Mouse (Mus musculus): ENCODE data around the gene Cnot11. TPM values are rescaled to one million over a fixed set of nuclear protein-coding genes. Genes with fewer than 3 reads are reported as not detected.

Gene Cnot11
- total RNA-seq, 2 experiments from 2014 or later = 4.0 to 4.1 TPM

- ATAC-seq (replicated peaks; ENCODE audit: low FRiP score, poor library complexity, severe bottlenecking) = peak; percentile 74
These were observed 4.4 kb upstream of the Cnot11 start for GRCm38 (mm10) chr1:39530258-39530943.

DNA sequence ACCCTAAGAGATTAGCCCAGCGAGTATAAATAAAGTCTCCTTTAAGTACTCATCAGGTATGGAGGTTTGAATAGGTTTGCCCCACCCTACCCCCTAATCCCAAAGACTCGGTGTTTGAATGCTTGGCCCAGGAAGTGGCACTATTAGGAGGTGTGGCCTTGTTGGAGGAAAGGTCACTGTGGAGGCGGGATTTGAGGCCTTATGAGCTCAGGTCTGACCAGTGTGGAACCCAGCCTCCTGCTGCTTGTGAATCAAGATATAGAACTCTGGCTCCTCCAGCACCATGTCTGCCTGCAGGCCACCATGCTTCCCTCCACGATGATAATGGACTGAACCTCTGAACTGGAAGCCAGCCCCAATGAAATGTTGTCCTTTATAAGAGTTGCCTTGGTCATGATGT is 3.8 kb upstream of the Cnot11 start:
- no peak for ATAC-seq (replicated peaks; ENCODE audit: low FRiP score, poor library complexity, severe bottlenecking)

- no peak for ATAC-seq (replicated peaks; ENCODE audit: low FRiP score, poor library complexity, severe bottlenecking)
These were observed 875 bp upstream of the Cnot11 start for GRCm38 (mm10) chr1:39533917-39534316.

DNA sequence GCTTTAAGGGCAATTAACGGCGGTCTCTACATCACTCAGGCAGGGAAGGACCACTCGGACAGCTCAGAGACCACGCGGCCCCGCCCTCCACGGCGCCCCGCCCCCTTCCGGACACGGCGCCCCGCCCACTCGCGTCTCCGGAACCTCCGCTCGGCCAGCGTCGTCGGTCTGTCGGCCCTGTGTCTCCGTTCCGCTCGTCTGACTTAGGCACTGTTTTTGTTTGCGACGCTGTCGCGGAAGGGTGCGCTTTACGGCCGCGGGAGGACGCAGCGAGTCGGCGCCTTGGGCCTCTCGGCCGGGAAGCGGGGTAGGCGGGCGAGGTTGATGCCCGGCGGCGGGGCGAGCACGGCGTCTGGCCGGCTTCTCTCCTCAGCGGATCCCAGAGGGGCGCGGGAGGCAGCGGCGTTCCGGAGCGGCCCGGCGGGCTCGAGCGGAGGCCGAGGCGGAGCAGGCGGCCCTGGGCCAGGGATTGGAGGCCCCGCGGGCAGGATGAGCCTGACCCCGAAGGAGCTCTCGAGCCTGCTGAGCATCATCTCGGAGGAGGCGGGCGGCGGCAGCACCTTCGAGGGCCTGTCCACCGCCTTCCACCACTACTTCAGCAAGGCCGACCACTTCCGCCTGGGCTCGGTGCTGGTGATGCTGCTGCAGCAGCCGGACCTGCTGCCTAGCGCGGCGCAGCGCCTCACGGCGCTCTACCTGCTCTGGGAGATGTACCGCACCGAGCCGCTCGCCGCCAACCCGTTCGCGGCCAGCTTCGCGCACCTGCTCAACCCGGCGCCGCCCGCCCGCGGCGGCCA is 921 bp downstream of the Cnot11 start:
- peak; percentile 93 for ATAC-seq (replicated peaks; ENCODE audit: low FRiP score, poor library complexity, severe bottlenecking)

DNA sequence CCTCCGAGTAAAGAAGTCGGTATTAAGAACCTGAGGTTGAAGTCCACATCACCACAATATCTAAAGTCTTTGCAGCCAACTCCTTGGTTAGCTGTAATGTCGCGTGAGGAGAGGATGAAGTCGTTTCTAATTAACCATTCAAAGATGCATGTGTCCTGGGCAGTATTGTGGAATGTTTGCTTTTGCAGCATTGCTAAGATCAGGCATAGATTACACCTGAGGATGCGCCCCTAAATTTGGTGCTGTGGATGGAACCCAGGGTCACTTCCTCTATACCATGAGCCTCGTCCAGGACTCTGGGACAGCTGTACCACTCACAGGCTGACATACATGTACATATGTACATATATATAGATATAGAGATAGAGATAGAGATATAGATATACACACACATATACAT is 1.9 kb downstream of the Cnot11 start:
- ATAC-seq (replicated peaks; ENCODE audit: low FRiP score, poor library complexity, severe bottlenecking) = no peak

DNA sequence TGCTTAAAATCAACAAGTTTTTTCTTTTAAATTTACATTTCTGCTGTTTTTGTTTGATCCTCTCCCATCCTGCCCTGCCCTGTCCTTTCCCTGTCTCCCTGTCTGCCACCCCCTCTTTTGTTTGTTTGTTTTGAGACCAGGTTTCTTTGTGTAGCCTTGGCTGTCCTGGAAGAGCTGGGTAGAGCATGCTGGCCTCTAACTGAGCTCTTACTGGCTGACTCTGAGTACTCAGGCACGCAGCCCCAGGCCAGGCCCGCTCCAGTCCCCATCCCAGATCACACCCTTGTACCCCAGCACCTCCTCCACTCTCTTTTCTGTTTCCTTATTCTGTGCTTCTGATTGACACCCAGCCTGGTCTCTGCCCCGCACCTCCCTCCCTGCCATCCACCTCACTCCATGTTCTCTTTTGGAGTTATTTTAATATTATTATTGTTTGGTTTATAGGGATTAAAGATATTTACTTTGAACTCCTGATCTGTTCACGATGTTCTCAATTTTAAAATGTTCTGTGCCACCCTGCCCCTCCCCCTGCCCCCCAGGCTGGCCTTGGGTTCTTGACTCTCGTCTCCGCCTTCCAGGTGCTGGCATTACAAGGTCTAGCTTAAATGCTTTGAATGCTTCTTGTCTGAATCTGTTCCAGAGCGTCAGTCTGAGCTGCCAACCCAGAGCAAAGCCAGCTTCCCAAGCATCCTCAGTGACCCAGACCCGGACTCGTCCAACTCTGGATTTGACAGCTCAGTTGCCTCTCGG is 3.0 kb downstream of the Cnot11 start:
- ATAC-seq (replicated peaks; ENCODE audit: low FRiP score, poor library complexity, severe bottlenecking) = no peak

DNA sequence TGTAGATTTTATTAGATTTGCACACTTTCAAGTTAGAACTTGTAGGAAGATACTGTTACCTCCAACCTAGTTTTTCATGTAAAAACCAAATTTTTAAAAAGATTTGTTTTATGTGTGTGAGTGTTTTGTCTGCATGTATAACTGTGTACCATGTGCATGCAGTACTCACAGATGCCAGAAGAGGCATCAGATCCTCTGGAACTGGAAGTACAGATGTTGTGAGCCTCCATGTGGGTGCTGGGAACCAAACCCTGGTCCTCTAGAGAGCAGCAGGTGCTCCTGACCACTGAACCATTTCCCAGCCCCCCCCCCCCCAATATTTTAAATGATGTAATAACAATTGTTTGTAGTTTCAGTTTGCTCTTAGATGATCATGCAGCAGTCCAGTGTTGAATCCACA is 5.8 kb downstream of the Cnot11 start:
- no peak for ATAC-seq (replicated peaks; ENCODE audit: low FRiP score, poor library complexity, severe bottlenecking)

GRCm38 (mm10) chr1:39545589-39545988 is 10.8 kb downstream of the Cnot11 start:
- no peak for ATAC-seq (replicated peaks; ENCODE audit: low FRiP score, poor library complexity, severe bottlenecking)

DNA sequence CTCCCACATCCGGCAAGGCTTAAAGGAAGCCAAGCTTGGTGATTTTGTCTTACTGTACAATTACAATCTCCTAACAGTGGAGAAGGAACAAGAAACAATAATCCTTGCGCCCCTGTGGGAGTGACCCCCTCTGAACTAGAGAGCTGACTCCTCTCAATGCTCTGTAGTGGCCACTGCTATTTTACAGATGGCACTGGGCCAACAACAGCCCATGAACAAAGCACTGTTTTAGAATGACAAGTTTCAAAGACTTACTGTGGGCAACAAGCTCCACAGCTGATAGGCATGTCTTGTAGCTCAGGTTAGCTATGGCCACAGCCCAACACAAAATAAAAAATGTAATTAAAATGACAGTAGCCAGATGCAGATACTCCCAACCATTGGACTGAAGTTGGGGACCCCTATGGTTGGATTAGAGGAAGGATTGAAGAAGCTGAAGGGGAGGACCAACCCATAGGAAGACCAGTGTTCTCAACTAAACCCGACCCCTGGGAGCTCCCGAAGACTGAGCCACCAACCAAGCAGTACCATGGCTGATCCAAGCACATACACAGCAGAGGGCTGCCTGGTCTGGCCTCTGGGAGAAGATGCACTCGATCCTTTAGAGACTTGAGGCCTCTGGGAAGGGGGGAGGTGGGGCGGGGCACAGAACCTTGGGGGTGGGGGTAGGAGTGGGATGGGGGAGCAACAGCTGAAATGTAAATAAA is 11.5 kb downstream of the Cnot11 start:
- no peak for ATAC-seq (replicated peaks; ENCODE audit: low FRiP score, poor library complexity, severe bottlenecking)

- ATAC-seq (replicated peaks; ENCODE audit: low FRiP score, poor library complexity, severe bottlenecking) = no peak
These were observed 12.4 kb downstream of the Cnot11 start for GRCm38 (mm10) chr1:39547238-39547637.

- ATAC-seq (replicated peaks; ENCODE audit: low FRiP score, poor library complexity, severe bottlenecking) = no peak
These were observed 15.0 kb downstream of the Cnot11 start for GRCm38 (mm10) chr1:39549831-39550230.

DNA sequence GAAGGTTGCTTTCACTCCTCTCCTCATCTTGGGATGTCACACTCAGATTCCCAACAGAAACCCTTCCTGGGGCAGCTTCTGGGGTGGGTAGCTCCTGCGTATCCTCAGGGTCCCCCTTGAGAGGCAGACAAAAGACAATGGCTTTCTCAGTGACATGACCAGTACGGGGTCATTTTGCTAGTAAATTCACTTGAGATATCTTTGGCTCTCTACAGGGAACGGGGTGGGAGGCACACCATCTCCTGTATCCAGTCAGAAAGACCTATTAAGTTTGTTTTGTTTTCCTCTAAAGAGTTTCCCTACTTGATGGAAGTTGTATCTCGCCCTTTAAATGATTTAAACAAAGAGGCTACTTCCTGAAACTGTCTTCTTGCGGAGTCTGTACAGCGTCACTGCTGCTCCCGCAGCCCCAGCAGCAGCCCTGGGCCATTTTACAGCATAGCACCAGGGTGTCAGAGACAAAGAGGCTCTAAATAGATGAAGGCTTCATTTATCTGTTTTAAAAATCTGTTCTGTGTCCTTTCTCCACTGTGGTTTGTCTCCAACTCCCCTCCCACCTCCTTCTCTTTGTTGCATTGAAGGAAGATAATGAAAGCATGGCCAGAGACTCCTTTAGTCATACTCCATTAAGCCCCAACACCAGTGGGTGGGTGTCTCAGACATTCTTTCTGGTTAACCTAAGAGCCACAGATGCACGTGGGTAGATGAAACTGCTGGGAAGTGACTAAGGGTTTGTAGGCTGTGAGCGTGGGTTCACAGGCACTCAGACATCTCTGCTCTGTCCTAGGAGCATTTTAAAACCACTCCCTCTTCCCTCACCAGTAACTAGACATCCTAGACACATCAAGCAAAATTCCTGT is 21.0 kb downstream of the Cnot11 start:
- ATAC-seq (replicated peaks; ENCODE audit: low FRiP score, poor library complexity, severe bottlenecking) = no peak

GRCm38 (mm10) chr1:39559009-39559408 is 24.2 kb downstream of the Cnot11 start:
- ATAC-seq (replicated peaks; ENCODE audit: low FRiP score, poor library complexity, severe bottlenecking) = no peak

- ATAC-seq (replicated peaks; ENCODE audit: low FRiP score, poor library complexity, severe bottlenecking) = no peak
These were observed 27.1 kb downstream of the Cnot11 start for GRCm38 (mm10) chr1:39561920-39562319.

- ATAC-seq (replicated peaks; ENCODE audit: low FRiP score, poor library complexity, severe bottlenecking) = no peak
These were observed 28.4 kb downstream of the Cnot11 start for GRCm38 (mm10) chr1:39563161-39563560.

DNA sequence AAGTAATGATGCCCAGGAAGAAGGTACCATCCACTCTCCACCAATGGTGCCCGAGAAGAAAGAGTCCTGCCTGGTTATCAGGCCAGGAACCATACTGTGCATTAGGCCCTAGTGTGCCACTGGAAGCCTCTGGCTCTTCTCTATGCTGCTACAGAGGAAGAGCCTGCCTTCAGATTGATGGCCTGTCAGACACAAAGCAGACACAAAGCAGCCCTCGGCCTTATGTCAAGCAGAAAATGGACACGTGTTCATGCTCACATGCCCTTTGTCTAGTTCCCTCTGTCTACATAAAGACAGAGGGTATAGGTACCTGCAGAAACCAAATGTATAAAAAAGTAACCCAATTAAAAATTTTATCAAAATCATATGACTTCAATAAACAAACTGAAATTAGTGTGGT is 29.8 kb downstream of the Cnot11 start:
- ATAC-seq (replicated peaks; ENCODE audit: low FRiP score, poor library complexity, severe bottlenecking) = no peak

GRCm38 (mm10) chr1:39568079-39568478 is 33.3 kb downstream of the Cnot11 start:
- no peak for ATAC-seq (replicated peaks; ENCODE audit: low FRiP score, poor library complexity, severe bottlenecking)

- ATAC-seq (replicated peaks; ENCODE audit: low FRiP score, poor library complexity, severe bottlenecking) = no peak
These were observed 36.9 kb downstream of the Cnot11 start for GRCm38 (mm10) chr1:39571653-39572052.

GRCm38 (mm10) chr1:39573890-39574289 is 39.1 kb downstream of the Cnot11 start:
- ATAC-seq (replicated peaks; ENCODE audit: low FRiP score, poor library complexity, severe bottlenecking) = no peak

Measured in erythroblast, adult 5-6 weeks (primary cell).